Mouse (Mus musculus) skeletal muscle tissue, adult 2 months (tissue): ENCODE data around the gene Cep63.

Experiments used
- DNase-seq: peaks from one replicate; pipeline ENCODE4 v3.0.0-alpha.2; 2012; ENCODE audit warnings: low read depth, low spot score

Cep63 gene

DNA sequence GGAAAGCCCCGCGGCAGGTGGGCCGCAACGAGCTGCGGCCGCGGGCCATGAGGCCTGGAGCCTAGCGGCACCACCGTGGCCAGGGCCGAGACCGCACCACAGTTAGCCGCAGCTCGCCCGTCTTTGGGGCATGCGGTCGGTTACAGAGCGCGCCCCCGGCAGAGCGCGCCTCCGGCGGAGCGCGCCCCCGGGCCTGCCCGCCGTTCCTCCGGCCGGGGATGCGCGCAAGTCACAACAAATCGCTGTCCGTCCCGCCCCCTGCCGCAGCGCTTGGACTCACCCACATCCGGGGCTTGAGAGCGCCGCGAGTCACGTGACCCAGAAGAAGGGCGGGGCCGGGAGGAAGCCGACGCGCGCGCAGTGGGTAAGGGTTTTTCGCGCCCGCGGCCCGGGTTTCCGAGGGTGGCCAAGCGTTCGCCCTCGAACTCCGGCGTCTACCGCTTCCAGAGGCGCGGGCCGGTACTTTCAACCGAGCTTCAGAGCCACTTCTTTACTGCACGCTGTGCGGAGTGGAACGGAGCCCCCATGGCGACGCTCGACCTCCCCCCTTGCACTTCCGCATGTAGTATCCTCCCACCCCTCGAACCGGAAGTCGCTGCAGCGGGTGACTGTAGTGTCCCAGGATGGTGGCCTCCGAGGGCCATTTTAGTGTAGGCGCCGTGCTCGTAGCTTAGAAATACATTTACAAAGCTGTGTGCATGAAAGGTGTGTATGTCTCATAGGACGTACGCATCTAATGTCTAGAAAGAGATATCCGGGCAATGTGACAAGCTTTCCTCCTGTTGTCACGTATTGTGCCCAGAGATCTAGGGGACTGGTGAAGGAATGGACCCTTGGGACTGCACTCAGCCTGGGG, at the start of gene Cep63, which contains the start of gene Anapc13:
TSS of gene Cep63 (minus strand) at position 552 of the 856 bp plus-strand sequence.
TSS of gene Anapc13 (plus strand) at position 314 of the 856 bp plus-strand sequence.
- peak; percentile 94 for DNase-seq

- no peak for DNase-seq
These were observed 49.6 kb upstream of the Cep63 start for GRCm38 (mm10) chr9:102675922-102676321.

DNA sequence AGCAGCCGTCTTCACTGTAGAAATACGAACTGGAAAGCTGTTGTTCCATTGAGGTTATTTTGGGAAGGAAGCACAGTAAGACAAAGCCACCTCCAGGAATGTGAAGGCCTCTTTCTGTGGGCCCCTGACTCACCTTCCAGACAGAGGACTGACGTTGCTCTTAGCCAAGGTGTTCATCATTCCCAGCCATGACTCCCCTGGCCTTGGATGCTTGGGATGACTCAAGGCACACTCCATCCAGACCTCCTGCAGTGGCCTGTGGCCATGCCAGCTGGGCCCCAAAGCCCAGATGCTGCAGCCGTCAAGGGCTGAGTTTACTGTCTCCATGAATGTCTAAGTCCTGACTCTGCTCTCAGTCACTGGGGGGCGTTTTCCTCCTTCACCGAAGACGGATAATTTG, 47.0 kb upstream of the Cep63 start:
- no peak for DNase-seq

DNA sequence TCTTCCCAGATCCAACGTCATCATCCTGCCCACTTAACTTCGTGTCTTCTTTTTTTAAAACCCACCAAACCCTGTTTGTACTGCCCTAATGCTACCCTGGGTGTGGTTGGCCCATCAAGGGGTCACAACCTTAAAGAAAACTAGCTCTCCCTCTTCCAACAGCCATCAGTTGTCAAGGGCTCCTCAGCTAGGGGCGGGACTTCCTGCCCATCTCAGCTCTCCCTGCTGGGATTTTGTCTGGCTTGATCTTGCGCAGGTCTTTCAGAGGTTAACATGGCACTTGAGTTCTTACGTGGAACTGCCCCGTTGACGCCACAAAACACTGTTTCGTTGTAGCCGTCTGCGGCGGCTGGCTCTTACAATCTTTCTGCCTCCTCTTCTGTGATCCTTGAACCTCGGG, 42.6 kb upstream of the Cep63 start:
- DNase-seq: no peak

DNA sequence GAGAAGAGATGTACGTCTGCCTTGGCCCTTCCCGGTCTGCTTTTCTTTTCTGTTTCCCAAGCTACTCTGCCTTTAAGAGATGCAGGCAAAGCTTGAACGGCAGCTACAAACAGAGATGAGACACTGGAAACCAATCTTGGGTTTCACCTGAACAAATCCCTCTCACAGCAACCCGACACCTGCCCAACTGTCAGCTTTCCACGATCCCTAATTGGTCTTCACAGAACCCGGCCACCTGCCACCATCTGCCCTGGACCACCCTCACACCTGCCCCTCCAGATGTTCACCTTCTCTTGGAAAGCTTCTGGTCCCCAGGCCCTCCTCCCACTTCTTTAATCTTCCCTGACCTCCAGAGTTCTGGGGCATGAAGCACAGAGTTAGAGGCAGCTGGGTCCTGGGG, 41.8 kb upstream of the Cep63 start:
- DNase-seq: no peak

GRCm38 (mm10) chr9:102656355-102657095, 30.2 kb upstream of the Cep63 start:
- DNase-seq: no peak

DNA sequence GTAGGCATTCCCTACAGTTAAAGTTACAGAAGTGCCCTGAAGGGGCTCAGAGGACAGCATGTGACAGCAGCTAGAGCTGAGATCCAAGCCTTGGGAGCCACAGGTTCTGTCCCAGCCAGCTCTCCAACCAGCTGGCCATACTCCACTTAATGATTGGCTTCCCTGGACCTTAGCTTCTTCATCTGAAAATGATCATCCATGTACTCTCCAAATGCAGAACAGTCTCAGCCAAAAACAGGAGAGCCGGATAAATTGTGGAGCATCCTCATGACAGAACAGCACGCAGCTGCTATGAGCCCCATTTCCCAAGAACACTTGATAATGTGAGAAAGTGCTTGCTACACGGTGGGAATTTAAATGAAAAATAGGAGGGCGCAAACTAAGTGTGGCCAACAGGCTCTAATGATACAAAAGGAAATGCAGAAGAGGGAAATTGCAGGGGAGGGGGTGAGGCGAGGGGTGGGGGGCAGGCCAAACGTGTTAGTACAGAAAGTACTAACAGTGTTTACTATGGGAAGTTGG, 24.9 kb upstream of the Cep63 start:
- peak; percentile 58 for DNase-seq

DNA sequence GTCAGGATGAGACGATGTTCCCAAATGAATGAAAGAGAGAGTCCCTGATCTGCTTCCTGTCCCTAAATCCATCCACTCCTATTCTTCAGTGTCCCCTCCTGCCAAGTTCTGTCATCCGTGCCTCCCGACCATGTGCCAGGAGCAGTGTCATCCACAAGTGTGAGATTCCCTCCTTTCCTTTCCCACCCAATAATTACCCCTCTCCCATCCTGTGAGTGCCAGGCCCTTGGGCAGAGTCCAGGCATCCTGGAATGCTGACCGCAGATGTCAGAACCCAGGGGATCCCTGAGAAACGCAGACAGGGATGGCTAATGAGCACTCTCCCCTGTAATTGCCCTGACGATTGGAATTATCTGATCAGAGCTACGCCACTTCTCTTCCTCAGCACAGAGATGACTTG, 24.3 kb upstream of the Cep63 start:
- DNase-seq: peak; percentile 70

GRCm38 (mm10) chr9:102649917-102650527, 23.7 kb upstream of the Cep63 start:
- peak; percentile 77 for DNase-seq

DNA sequence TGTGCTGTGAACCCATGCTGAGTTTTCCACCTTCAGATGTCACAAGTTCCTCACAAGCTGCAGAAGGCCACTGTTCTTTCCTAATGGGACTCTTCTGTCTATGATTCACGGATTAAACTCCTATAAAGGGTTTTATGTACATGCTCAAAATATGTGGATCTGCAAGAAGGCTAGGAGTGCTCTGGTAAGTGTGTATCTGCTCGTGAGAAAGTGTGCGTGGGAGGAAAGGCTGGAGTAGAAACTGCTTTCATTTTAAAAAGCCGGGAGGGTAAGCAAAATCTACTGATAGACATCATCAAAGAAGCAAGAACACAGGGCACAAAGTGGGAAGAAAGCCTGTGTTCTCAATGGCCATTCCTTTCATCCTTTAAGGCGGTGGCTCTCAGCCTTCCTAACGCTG, 20.7 kb upstream of the Cep63 start:
- DNase-seq: no peak

DNA sequence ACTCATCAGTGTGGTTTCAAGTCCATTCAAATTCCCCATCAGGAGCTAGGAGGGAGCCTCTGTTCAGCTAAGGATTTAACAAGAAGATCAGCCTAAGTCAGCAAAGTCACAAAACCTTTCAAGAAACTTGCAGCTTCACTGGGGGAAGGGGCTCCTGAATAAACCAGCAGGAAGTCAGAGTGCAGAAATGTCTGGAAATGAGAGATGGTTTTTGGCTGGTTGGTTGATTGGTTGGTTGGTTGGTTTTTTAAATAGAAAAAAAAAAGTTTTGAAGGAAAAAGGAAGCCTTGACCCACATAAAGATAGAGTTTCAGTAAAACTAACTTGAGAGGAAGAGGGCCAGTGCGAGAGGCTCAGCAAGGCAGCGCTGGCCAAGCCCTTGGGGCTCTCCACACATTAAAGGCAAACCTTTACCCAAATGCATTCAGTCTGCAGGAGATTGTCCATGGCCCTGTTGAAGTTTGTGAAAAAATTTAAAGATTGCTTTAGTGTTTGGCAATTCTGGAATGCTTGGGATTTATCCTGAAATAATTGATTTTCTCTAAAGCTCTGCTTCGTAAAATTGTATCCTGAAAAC, 18.9 kb upstream of the Cep63 start:
- DNase-seq: no peak

GRCm38 (mm10) chr9:102643486-102644101, 17.3 kb upstream of the Cep63 start:
- peak; percentile 85 for DNase-seq

GRCm38 (mm10) chr9:102643071-102643485, 16.7 kb upstream of the Cep63 start:
- peak; percentile 75 for DNase-seq

- no peak for DNase-seq
These were observed 15.2 kb upstream of the Cep63 start for GRCm38 (mm10) chr9:102641531-102641930.

GRCm38 (mm10) chr9:102639510-102639909, 13.2 kb upstream of the Cep63 start:
- DNase-seq: no peak

GRCm38 (mm10) chr9:102638963-102639362, 12.6 kb upstream of the Cep63 start:
- DNase-seq: no peak

DNA sequence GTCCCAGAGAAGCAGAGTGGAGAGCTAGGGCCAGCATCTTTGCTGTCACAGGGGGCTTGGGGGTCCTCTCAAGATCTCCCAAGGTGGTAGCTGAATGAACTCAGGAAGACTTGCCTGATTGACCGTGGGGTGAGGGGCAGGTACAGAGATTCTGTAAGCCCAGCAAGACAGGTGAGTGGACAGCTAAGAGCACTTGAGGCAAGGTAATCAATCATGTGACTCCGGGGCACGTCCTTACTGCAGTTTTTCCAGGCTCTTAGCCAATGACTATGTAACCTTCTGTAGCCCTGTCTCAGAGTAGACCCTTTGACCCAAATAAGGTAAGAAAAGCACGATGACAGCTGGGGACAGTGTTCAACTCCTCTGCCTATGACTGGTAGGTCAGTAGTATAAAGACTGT, 10.8 kb upstream of the Cep63 start:
- no peak for DNase-seq

- DNase-seq: peak; percentile 54
These were observed 10.2 kb upstream of the Cep63 start for GRCm38 (mm10) chr9:102636553-102636952.

DNA sequence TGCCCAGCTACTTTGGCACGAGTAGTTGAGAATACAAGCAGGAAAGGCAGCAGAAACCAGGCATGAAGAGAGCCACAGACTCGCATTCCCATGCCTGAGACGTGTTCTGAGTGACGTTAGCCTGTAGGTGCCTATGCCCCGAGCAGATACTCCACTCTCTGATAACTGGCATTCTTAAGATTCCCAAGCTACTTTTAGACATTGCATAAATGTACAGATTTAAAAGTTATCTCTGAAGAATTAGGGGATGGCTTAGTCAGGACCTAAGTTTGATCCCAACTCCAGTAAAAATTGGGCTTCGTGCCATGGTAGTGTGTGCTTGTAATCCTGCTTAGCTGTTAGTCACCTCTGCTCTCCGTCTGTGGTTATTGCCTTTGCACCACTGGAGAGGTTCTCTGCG, 8.1 kb upstream of the Cep63 start:
- no peak for DNase-seq

DNA sequence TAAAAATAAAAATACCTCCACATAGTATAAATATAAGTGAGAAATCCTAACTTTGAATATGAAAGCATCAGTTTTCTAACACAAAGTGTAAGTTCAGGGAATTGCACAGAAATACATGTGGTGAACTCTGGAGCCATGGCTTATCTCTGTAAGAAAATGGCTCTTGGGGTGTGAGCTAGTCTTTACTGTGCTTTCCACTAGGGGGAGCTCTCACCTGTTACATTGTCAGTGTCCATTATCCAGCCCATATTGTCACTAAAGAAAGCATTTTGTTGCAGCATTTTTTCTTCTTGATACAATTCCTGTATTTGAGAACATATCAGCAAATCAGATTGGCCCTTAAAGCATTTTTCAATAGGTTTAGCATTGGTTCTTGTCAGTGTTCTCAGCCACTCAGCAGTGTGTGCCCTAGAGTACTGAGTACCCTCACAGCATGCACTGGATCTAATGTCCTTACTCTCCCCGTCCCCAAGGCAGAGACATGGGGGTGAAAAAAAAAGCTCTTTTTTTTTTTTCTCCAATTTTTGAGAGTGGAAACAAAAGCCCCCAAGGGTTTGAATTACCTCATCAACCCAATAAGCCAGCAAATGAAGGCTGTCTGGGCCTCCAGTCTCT, 6.7 kb upstream of the Cep63 start:
- no peak for DNase-seq

- DNase-seq: no peak
These were observed 5.8 kb upstream of the Cep63 start for GRCm38 (mm10) chr9:102632173-102632572.
